Comparison of ENCODE assay signal across 8 mouse cellular contexts in genomic region chr2:23039082-23040000, GRCm38 (mm10). TPM values are rescaled to one million over a fixed set of nuclear protein-coding genes. Genes with fewer than 3 reads are reported as not detected.
DNase-seq lines count a peak whose midpoint lies in the region; ATAC-seq and TF ChIP-seq lines count a peak whose summit lies in the region.

No protein-coding gene starts in this region.

- TF ChIP-seq CTCF in kidney, postnatal 0 days (IDR thresholded peaks at IDR 0.05; ENCODE audit: low read depth) = no peak

- H3K4me1 ChIP-seq in kidney, postnatal 0 days (replicated peaks; ENCODE audit: insufficient read depth, low read length) = peaks cover 10% of the 10 kb centered on the region; the same call in 1 of the 2 replicates
- peaks cover 13% of the 10 kb centered on the region for H3K4me1 ChIP-seq in forebrain, embryonic 10.5 days
- peaks cover 3% of the 10 kb centered on the region; the same call in 1 of the 2 replicates for H3K4me1 ChIP-seq in liver, embryonic 11.5 days (replicated peaks; ENCODE audit: control insufficient read depth, insufficient read depth, low read length)
- H3K4me1 ChIP-seq in midbrain, embryonic 16.5 days (ENCODE audit: control insufficient read depth, insufficient read depth, low read length) = peaks cover 20% of the 10 kb centered on the region

- H3K9ac ChIP-seq in kidney, postnatal 0 days (ENCODE audit: low read depth, low read length) = peak overlapping the region; percentile 84
- H3K9ac ChIP-seq in liver, embryonic 11.5 days (ENCODE audit: low read depth, low read length) = peak overlapping the region; percentile 98
- peak overlapping the region; percentile 99 for H3K9ac ChIP-seq in midbrain, embryonic 16.5 days (ENCODE audit: low read depth, low read length)

- no peaks in the 10 kb centered on the region for H3K27me3 ChIP-seq in kidney, postnatal 0 days (ENCODE audit: insufficient read depth, low read length)
- no peaks in the 10 kb centered on the region for H3K27me3 ChIP-seq in forebrain, embryonic 10.5 days (ENCODE audit: poor library complexity, severe bottlenecking)
- no peaks in the 10 kb centered on the region for H3K27me3 ChIP-seq in liver, embryonic 11.5 days (replicated peaks; ENCODE audit: control insufficient read depth, insufficient read depth, low read length)
- no peaks in the 10 kb centered on the region for H3K27me3 ChIP-seq in midbrain, embryonic 16.5 days (ENCODE audit: control insufficient read depth, insufficient read depth, low read depth, low read length)

- under 1% methylated on average over 56 of the region's 59 CpGs for WGBS in kidney, postnatal 0 days
- WGBS in forebrain, embryonic 10.5 days = under 1% methylated on average over 59 of the region's 59 CpGs
- whole genome bisulfite sequencing in liver, embryonic 11.5 days = under 1% methylated on average over 53 of the region's 59 CpGs
- under 1% methylated on average over 42 of the region's 59 CpGs for whole genome bisulfite sequencing in midbrain, embryonic 16.5 days

- H3K9me3 ChIP-seq in kidney, postnatal 0 days (replicated peaks; ENCODE audit: low read length) = no peaks in the 10 kb centered on the region
- no peaks in the 10 kb centered on the region for H3K9me3 ChIP-seq in forebrain, embryonic 10.5 days
- H3K9me3 ChIP-seq in liver, embryonic 11.5 days (ENCODE audit: control insufficient read depth, low read length) = no peaks in the 10 kb centered on the region
- H3K9me3 ChIP-seq in midbrain, embryonic 16.5 days (replicated peaks; ENCODE audit: control insufficient read depth, low read length, poor library complexity, severe bottlenecking) = no peaks in the 10 kb centered on the region

- peak; percentile 86 for ATAC-seq in kidney, postnatal 0 days (replicated peaks; ENCODE audit: low FRiP score, low read depth)
- ATAC-seq in liver, embryonic 11.5 days (replicated peaks; ENCODE audit: low FRiP score) = peak; percentile 78
- peak; percentile 91 for ATAC-seq in midbrain, embryonic 16.5 days

- H3K36me3 ChIP-seq in kidney, postnatal 0 days (ENCODE audit: insufficient read depth, low read length) = no peaks in the 10 kb centered on the region
- no peaks in the 10 kb centered on the region for H3K36me3 ChIP-seq in forebrain, embryonic 10.5 days (replicated peaks)
- H3K36me3 ChIP-seq in liver, embryonic 11.5 days (ENCODE audit: control insufficient read depth, insufficient read depth, low read length) = no peaks in the 10 kb centered on the region
- H3K36me3 ChIP-seq in midbrain, embryonic 16.5 days (ENCODE audit: control insufficient read depth, insufficient read depth, low read length) = no peaks in the 10 kb centered on the region

- H3K4me3 ChIP-seq in kidney, postnatal 0 days (replicated peaks; ENCODE audit: low read depth, low read length) = peak overlapping the region; percentile 69
- H3K4me3 ChIP-seq in forebrain, embryonic 10.5 days = peak overlapping the region; percentile 95
- H3K4me3 ChIP-seq in liver, embryonic 11.5 days (ENCODE audit: low read depth, low read length) = peak overlapping the region; percentile 99
- H3K4me3 ChIP-seq in midbrain, embryonic 16.5 days (ENCODE audit: low read depth, low read length) = peak overlapping the region; percentile 98

- H3K4me2 ChIP-seq in kidney, postnatal 0 days (ENCODE audit: low read length) = peak overlapping the region; percentile 77
- peak overlapping the region; percentile 65 for H3K4me2 ChIP-seq in liver, embryonic 11.5 days
- H3K4me2 ChIP-seq in midbrain, embryonic 16.5 days (ENCODE audit: low read length) = peak overlapping the region; percentile 68

- H3K27ac ChIP-seq in kidney, postnatal 0 days = peak overlapping the region; percentile 97
- H3K27ac ChIP-seq in forebrain, embryonic 10.5 days = peak overlapping the region; percentile 94
- H3K27ac ChIP-seq in liver, embryonic 11.5 days (ENCODE audit: low read depth, low read length) = peak overlapping the region; percentile 97
- peak overlapping the region; percentile 96 for H3K27ac ChIP-seq in midbrain, embryonic 16.5 days (ENCODE audit: low read length)

- intact Hi-C loops in heart, postnatal 14 days (cut with DNase I) = loop anchor here (2.0 to 10.0 kb wide), 3 partner anchors 53 to 145 kb away; partner anchors contain the start of gene Pdss1

- DNase-seq in kidney, postnatal 0 days (ENCODE audit: low spot score) = peak; percentile 55
- no peak for DNase-seq in kidney, adult 18-20 months
- peak; percentile 74 for DNase-seq in ZHBTc4 (ENCODE audit: low read depth, low spot score)
- peak; percentile 65 for DNase-seq in forebrain, embryonic 10.5 days (ENCODE audit: extremely low spot score, low spot score)
- peak; percentile 48 to 61 for DNase-seq in heart, postnatal 14 days
- no peak for DNase-seq in liver, embryonic 11.5 days (ENCODE audit: low spot score)
- peak; percentile 52 for DNase-seq in urinary bladder, postnatal 14 days (ENCODE audit: low spot score)

RNA-seq across cellular contexts. Expression of gene Abi1, which starts 0.7 kb away (rescaled TPM):
- polyA plus RNA-seq in kidney, postnatal 0 days (2015; fragmentation: Nextera tagmentation; extraction: Ambion mirVana) = 41.0 and 45.0 TPM in 2 replicates
- polyA plus RNA-seq in forebrain, embryonic 10.5 days (2016; fragmentation: Nextera tagmentation; extraction: Ambion mirVana) = 36.1 and 37.7 TPM in 2 replicates
- total RNA-seq in heart, postnatal 14 days (2021) = 10 to 100 TPM; 29.0 to 32.6 TPM
- polyA plus RNA-seq in liver, embryonic 11.5 days (2014; fragmentation: Nextera tagmentation; extraction: Ambion mirVana) = 31.2 and 33.3 TPM in 2 replicates
- polyA plus RNA-seq in midbrain, embryonic 16.5 days (2015; fragmentation: Nextera tagmentation; extraction: Ambion mirVana) = 66.1 and 71.2 TPM in 2 replicates

RNA-seq across cellular contexts. Expression of gene Acbd5, which starts 28.6 kb away (rescaled TPM):
- polyA plus RNA-seq in kidney, postnatal 0 days (2015; fragmentation: Nextera tagmentation; extraction: Ambion mirVana) = 31.1 and 34.3 TPM in 2 replicates
- polyA plus RNA-seq in forebrain, embryonic 10.5 days (2016; fragmentation: Nextera tagmentation; extraction: Ambion mirVana) = 27.8 and 28.8 TPM in 2 replicates
- 10 to 100 TPM; 30.3 to 30.9 TPM for total RNA-seq in heart, postnatal 14 days (2021)
- polyA plus RNA-seq in liver, embryonic 11.5 days (2014; fragmentation: Nextera tagmentation; extraction: Ambion mirVana) = 17.9 and 20.4 TPM in 2 replicates
- 80.2 and 80.6 TPM in 2 replicates for polyA plus RNA-seq in midbrain, embryonic 16.5 days (2015; fragmentation: Nextera tagmentation; extraction: Ambion mirVana)

Comparison
In these comparisons a context has a peak if more than half of its experiments do, and no peak if none do; other contexts are left out.
1. DNase-seq: peak in kidney, postnatal 0 days (single experiment), ZHBTc4 (single experiment), forebrain, embryonic 10.5 days (single experiment), heart, postnatal 14 days (2 of 2) and urinary bladder, postnatal 14 days (single experiment); none in kidney, adult 18-20 months (single experiment) and liver, embryonic 11.5 days (single experiment).
2. Peak in every context shown above with its lines, with median percentiles within 50 percentile points of each other: ATAC-seq, H3K27ac ChIP-seq, H3K4me2 ChIP-seq, H3K4me3 ChIP-seq and H3K9ac ChIP-seq.